Mouse (Mus musculus): ENCODE results near the gene Gm13723. TPM values are rescaled to one million over a fixed set of nuclear protein-coding genes. Genes with fewer than 3 reads are reported as not detected.

Gene Gm13723
- polyA plus RNA-seq (2012; rRNA removed) = not detected in 2 replicates

- no peak for DNase-seq (ENCODE audit: low read depth)
Observed at GRCm38 (mm10) chr2:86874702-86875101, at the start of gene Gm13723. Gm13723 (minus strand) TSS chr2:86874802.

GRCm38 (mm10) chr2:86905647-86906046, 31.0 kb upstream of the Gm13723 start:
- DNase-seq (ENCODE audit: low read depth) = no peak

GRCm38 (mm10) chr2:86892116-86892515, 17.5 kb upstream of the Gm13723 start, which contains the start of gene Olfr1097:
Olfr1097 (minus strand) TSS chr2:86892216.
- DNase-seq (ENCODE audit: low read depth) = no peak

- DNase-seq (ENCODE audit: low read depth) = no peak
Observed at GRCm38 (mm10) chr2:86851596-86851995, 23.0 kb downstream of the Gm13723 start, which contains the start of gene Olfr1095. Olfr1095 (minus strand) TSS chr2:86851696.

- DNase-seq (ENCODE audit: low read depth) = no peak
Observed at GRCm38 (mm10) chr2:86824363-86824762, 50.2 kb downstream of the Gm13723 start, which contains the start of gene Olfr1094. Olfr1094 (plus strand) TSS chr2:86824663.

Other genes starting within 250 kb of the Gm13723 start
- not detected in 2 replicates for gene Olfr1084, start 235.1 kb downstream of the Gm13723 start, polyA plus RNA-seq (2012; rRNA removed)
- gene Olfr1085, start 212.8 kb downstream of the Gm13723 start, polyA plus RNA-seq (2012; rRNA removed) = not detected in 2 replicates
- gene Olfr1086, start 194.7 kb downstream of the Gm13723 start, polyA plus RNA-seq (2012; rRNA removed) = not detected in 2 replicates
- not detected in 2 replicates for gene Olfr1087, start 176.4 kb downstream of the Gm13723 start, polyA plus RNA-seq (2012; rRNA removed)
- gene Olfr1089, start 141.1 kb downstream of the Gm13723 start, polyA plus RNA-seq (2012; rRNA removed) = not detected in 2 replicates
- not detected in 2 replicates for gene Olfr1090, start 115.8 kb downstream of the Gm13723 start, polyA plus RNA-seq (2012; rRNA removed)
- gene Olfr1093, start 92.3 kb downstream of the Gm13723 start, polyA plus RNA-seq (2012; rRNA removed) = not detected in 2 replicates
- gene Olfr141, start 64.8 kb downstream of the Gm13723 start, polyA plus RNA-seq (2012; rRNA removed) = not detected in 2 replicates
- gene Olfr1094, start 50.1 kb downstream of the Gm13723 start, polyA plus RNA-seq (2012; rRNA removed) = not detected in 2 replicates
- not detected in 2 replicates for gene Olfr1095, start 23.1 kb downstream of the Gm13723 start, polyA plus RNA-seq (2012; rRNA removed)
- gene Olfr1097, start 17.4 kb upstream of the Gm13723 start, polyA plus RNA-seq (2012; rRNA removed) = not detected in 2 replicates
- not detected in 2 replicates for gene Olfr1098, start 49.7 kb upstream of the Gm13723 start, polyA plus RNA-seq (2012; rRNA removed)
- gene Olfr1099, start 85.9 kb upstream of the Gm13723 start, polyA plus RNA-seq (2012; rRNA removed) = not detected in 2 replicates
- gene Olfr1100, start 105.2 kb upstream of the Gm13723 start, polyA plus RNA-seq (2012; rRNA removed) = not detected in 2 replicates
- gene Olfr1101, start 116.4 kb upstream of the Gm13723 start, polyA plus RNA-seq (2012; rRNA removed) = not detected in 2 replicates
- not detected in 2 replicates for gene Olfr1102, start 123.6 kb upstream of the Gm13723 start, polyA plus RNA-seq (2012; rRNA removed)
- gene Olfr1104, start 152.3 kb upstream of the Gm13723 start, polyA plus RNA-seq (2012; rRNA removed) = not detected in 2 replicates
- gene Olfr1105, start 161.7 kb upstream of the Gm13723 start, polyA plus RNA-seq (2012; rRNA removed) = not detected in 2 replicates
- not detected in 2 replicates for gene Olfr1106, start 177.5 kb upstream of the Gm13723 start, polyA plus RNA-seq (2012; rRNA removed)
- not detected in 2 replicates for gene Olfr1107, start 201.0 kb upstream of the Gm13723 start, polyA plus RNA-seq (2012; rRNA removed)
- not detected in 2 replicates for gene Olfr1109, start 221.2 kb upstream of the Gm13723 start, polyA plus RNA-seq (2012; rRNA removed)
- not detected in 2 replicates for gene Olfr259, start 239.8 kb upstream of the Gm13723 start, polyA plus RNA-seq (2012; rRNA removed)

All from gonadal fat pad, adult 2 months (tissue).